Mouse (Mus musculus): Measurements from ENCODE around the gene Nfkbiz. TPM values are rescaled to one million over a fixed set of nuclear protein-coding genes. Genes with fewer than 3 reads are reported as not detected.
A peak's percentile ranks its signal among the peaks of the same experiment; 100 is the strongest.
"Not testable (repeated sequence)": the region's sequence is repeated elsewhere in the genome, so short reads cannot be mapped to it uniquely, and the experiment has no call there.

Nfkbiz gene
- polyA plus RNA-seq, 1 experiment from 2014 or later: 3.5 TPM

- Histone ChIP-seq H3K9me3 (replicated peaks; ENCODE audit: control insufficient read depth, low read length) (no peaks in the 10 kb centered on the region), H3K4me3 (ENCODE audit: low read depth, low read length) (peak overlapping the region; percentile 56), H3K9ac (ENCODE audit: low read depth, low read length) (peak overlapping the region; percentile 82), H3K27me3 (ENCODE audit: control insufficient read depth, insufficient read depth, low read length) (no peaks in the 10 kb centered on the region), H3K27ac (ENCODE audit: low read depth, low read length) (peak overlapping the region; percentile 87), H3K4me1 (ENCODE audit: control insufficient read depth, insufficient read depth, low read length) (0 out of 2 replicates have a peak, but pooled peaks cover 2% of the 10 kb centered on the region), H3K4me2 (peak overlapping the region; percentile 81), H3K36me3 (ENCODE audit: control insufficient read depth, insufficient read depth, low read length) (no peaks in the 10 kb centered on the region)
- 18% methylated on average over 3 of the region's 3 CpGs for WGBS (ENCODE audit: insufficient replicate concordance)
- ATAC-seq (replicated peaks; ENCODE audit: insufficient number of reproducible peaks, low FRiP score, low TSS enrichment): no peak
Observed at GRCm38 (mm10) chr16:55838129-55838509, 580 bp downstream of the Nfkbiz start.

GRCm38 (mm10) chr16:55837653-55838052 lies 1.0 kb downstream of the Nfkbiz start:
- not testable (repeated sequence) for H3K9me3 ChIP-seq (replicated peaks; ENCODE audit: control insufficient read depth, low read length); H3K4me1 ChIP-seq (ENCODE audit: control insufficient read depth, insufficient read depth, low read length); H3K9ac ChIP-seq (ENCODE audit: low read depth, low read length); H3K4me3 ChIP-seq (ENCODE audit: low read depth, low read length); ATAC-seq (replicated peaks; ENCODE audit: insufficient number of reproducible peaks, low FRiP score, low TSS enrichment); H3K27ac ChIP-seq (ENCODE audit: low read depth, low read length); H3K36me3 ChIP-seq (ENCODE audit: control insufficient read depth, insufficient read depth, low read length); H3K27me3 ChIP-seq (ENCODE audit: control insufficient read depth, insufficient read depth, low read length)
- 90% methylated on average over 8 of the region's 8 CpGs for WGBS (ENCODE audit: insufficient replicate concordance)
- H3K4me2 ChIP-seq: peak overlapping the region; percentile 81

- no peak overlapping the region for H3K4me2 ChIP-seq
- no peak overlapping the region for H3K27ac ChIP-seq (ENCODE audit: low read depth, low read length)
- no peak for ATAC-seq (replicated peaks; ENCODE audit: insufficient number of reproducible peaks, low FRiP score, low TSS enrichment)
- 0 out of 2 replicates have a peak, but pooled peaks cover 2% of the 10 kb centered on the region for H3K4me1 ChIP-seq (ENCODE audit: control insufficient read depth, insufficient read depth, low read length)
- H3K27me3 ChIP-seq (ENCODE audit: control insufficient read depth, insufficient read depth, low read length): no peaks in the 10 kb centered on the region
- H3K4me3 ChIP-seq (ENCODE audit: low read depth, low read length): no peak overlapping the region
- no peaks in the 10 kb centered on the region for H3K36me3 ChIP-seq (ENCODE audit: control insufficient read depth, insufficient read depth, low read length)
- H3K9ac ChIP-seq (ENCODE audit: low read depth, low read length): no peak overlapping the region
- WGBS (ENCODE audit: insufficient replicate concordance): 73% methylated on average over 2 of the region's 2 CpGs
- no peaks in the 10 kb centered on the region for H3K9me3 ChIP-seq (replicated peaks; ENCODE audit: control insufficient read depth, low read length)
Observed at GRCm38 (mm10) chr16:55837168-55837567, 1.5 kb downstream of the Nfkbiz start.

GRCm38 (mm10) chr16:55835798-55836197 lies 2.9 kb downstream of the Nfkbiz start:
- Histone ChIP-seq H3K9me3 (replicated peaks; ENCODE audit: control insufficient read depth, low read length) (no peaks in the 10 kb centered on the region), H3K4me3 (ENCODE audit: low read depth, low read length) (no peak overlapping the region), H3K36me3 (ENCODE audit: control insufficient read depth, insufficient read depth, low read length) (0 out of 2 replicates have a peak, but pooled peaks cover 2% of the 10 kb centered on the region), H3K4me1 (ENCODE audit: control insufficient read depth, insufficient read depth, low read length) (0 out of 2 replicates have a peak, but pooled peaks cover 2% of the 10 kb centered on the region), H3K4me2 (no peak overlapping the region), H3K27ac (ENCODE audit: low read depth, low read length) (no peak overlapping the region), H3K9ac (ENCODE audit: low read depth, low read length) (no peak overlapping the region), H3K27me3 (ENCODE audit: control insufficient read depth, insufficient read depth, low read length) (no peaks in the 10 kb centered on the region)
- ATAC-seq (replicated peaks; ENCODE audit: insufficient number of reproducible peaks, low FRiP score, low TSS enrichment): no peak

- no peak for ATAC-seq (replicated peaks; ENCODE audit: insufficient number of reproducible peaks, low FRiP score, low TSS enrichment)
- H3K27me3 ChIP-seq (ENCODE audit: control insufficient read depth, insufficient read depth, low read length): no peaks in the 10 kb centered on the region
- H3K9me3 ChIP-seq (replicated peaks; ENCODE audit: control insufficient read depth, low read length): no peaks in the 10 kb centered on the region
- no peaks in the 10 kb centered on the region for H3K4me1 ChIP-seq (ENCODE audit: control insufficient read depth, insufficient read depth, low read length)
- H3K36me3 ChIP-seq (ENCODE audit: control insufficient read depth, insufficient read depth, low read length): 0 out of 2 replicates have a peak, but pooled peaks cover 2% of the 10 kb centered on the region
- no peak overlapping the region for H3K9ac ChIP-seq (ENCODE audit: low read depth, low read length)
- H3K27ac ChIP-seq (ENCODE audit: low read depth, low read length): no peak overlapping the region
- H3K4me3 ChIP-seq (ENCODE audit: low read depth, low read length): no peak overlapping the region
- H3K4me2 ChIP-seq: no peak overlapping the region
- WGBS (ENCODE audit: insufficient replicate concordance): 85% methylated on average over 8 of the region's 8 CpGs
Observed at GRCm38 (mm10) chr16:55832617-55833016, 6.1 kb downstream of the Nfkbiz start.

- no peak for ATAC-seq (replicated peaks; ENCODE audit: insufficient number of reproducible peaks, low FRiP score, low TSS enrichment)
- 84% methylated on average over 6 of the region's 6 CpGs for WGBS (ENCODE audit: insufficient replicate concordance)
- Histone ChIP-seq H3K27me3 (ENCODE audit: control insufficient read depth, insufficient read depth, low read length) (no peaks in the 10 kb centered on the region), H3K27ac (ENCODE audit: low read depth, low read length) (no peak overlapping the region), H3K4me2 (no peak overlapping the region), H3K9ac (ENCODE audit: low read depth, low read length) (no peak overlapping the region), H3K9me3 (replicated peaks; ENCODE audit: control insufficient read depth, low read length) (no peaks in the 10 kb centered on the region), H3K4me1 (ENCODE audit: control insufficient read depth, insufficient read depth, low read length) (no peaks in the 10 kb centered on the region), H3K36me3 (ENCODE audit: control insufficient read depth, insufficient read depth, low read length) (0 out of 2 replicates have a peak, but pooled peaks cover 2% of the 10 kb centered on the region), H3K4me3 (ENCODE audit: low read depth, low read length) (no peak overlapping the region)
Observed at GRCm38 (mm10) chr16:55832040-55832439, 6.7 kb downstream of the Nfkbiz start.

- 88% methylated on average over 1 of the region's 1 CpGs for WGBS (ENCODE audit: insufficient replicate concordance)
- Histone ChIP-seq H3K4me3 (ENCODE audit: low read depth, low read length) (no peak overlapping the region), H3K27ac (ENCODE audit: low read depth, low read length) (no peak overlapping the region), H3K36me3 (ENCODE audit: control insufficient read depth, insufficient read depth, low read length) (0 out of 2 replicates have a peak, but pooled peaks cover 2% of the 10 kb centered on the region), H3K4me2 (no peak overlapping the region), H3K4me1 (ENCODE audit: control insufficient read depth, insufficient read depth, low read length) (no peaks in the 10 kb centered on the region), H3K27me3 (ENCODE audit: control insufficient read depth, insufficient read depth, low read length) (no peaks in the 10 kb centered on the region), H3K9ac (ENCODE audit: low read depth, low read length) (no peak overlapping the region), H3K9me3 (replicated peaks; ENCODE audit: control insufficient read depth, low read length) (no peaks in the 10 kb centered on the region)
- ATAC-seq (replicated peaks; ENCODE audit: insufficient number of reproducible peaks, low FRiP score, low TSS enrichment): no peak
Observed at GRCm38 (mm10) chr16:55831451-55831850, 7.2 kb downstream of the Nfkbiz start.

- no peak overlapping the region for H3K9ac ChIP-seq (ENCODE audit: low read depth, low read length)
Observed at GRCm38 (mm10) chr16:55823398-55824155, 15.1 kb downstream of the Nfkbiz start.

More at GRCm38 (mm10) chr16:55823398-55824155, 15.1 kb downstream of the Nfkbiz start:
- ATAC-seq (replicated peaks; ENCODE audit: insufficient number of reproducible peaks, low FRiP score, low TSS enrichment): no peak
- Histone ChIP-seq H3K4me3 (ENCODE audit: low read depth, low read length) (no peak overlapping the region), H3K27ac (ENCODE audit: low read depth, low read length) (no peak overlapping the region), H3K27me3 (ENCODE audit: control insufficient read depth, insufficient read depth, low read length) (no peaks in the 10 kb centered on the region), H3K4me1 (ENCODE audit: control insufficient read depth, insufficient read depth, low read length) (peaks cover 9% of the 10 kb centered on the region), H3K9me3 (replicated peaks; ENCODE audit: control insufficient read depth, low read length) (no peaks in the 10 kb centered on the region), H3K36me3 (ENCODE audit: control insufficient read depth, insufficient read depth, low read length) (no peaks in the 10 kb centered on the region), H3K4me2 (peak overlapping the region; percentile 84; the same call in 1 of the 2 replicates)
- WGBS (ENCODE audit: insufficient replicate concordance): 55% methylated on average over 11 of the region's 11 CpGs
